Mouse (Mus musculus) heart, adult 18-20 months (tissue): ENCODE data around the gene Oscar. TPM values are rescaled to one million over a fixed set of nuclear protein-coding genes. Genes with fewer than 3 reads are reported as not detected.

Source experiments
- DNase-seq, 2 experiments: peaks; one replicate each; pipeline ENCODE4 v3.0.0; 2021 to 2022; ENCODE audit warnings: mixed read lengths in 1 of 2
- long read RNA-seq, 2 experiments: library from polyadenylated mRNA; stranded (forward); transcript quantifications; one replicate each; pipeline ENCODE4 v2.0.0; 2021
- total RNA-seq, 2 experiments: library from RNA; stranded (reverse); gene quantifications; 2 replicates each; pipeline ENCODE4 v1.2.3; 2021

Gene Oscar
- not detected for total RNA-seq
- long read RNA-seq, experiment 1, result 0 reads
- long read RNA-seq, experiment 2, result 0 reads

DNA sequence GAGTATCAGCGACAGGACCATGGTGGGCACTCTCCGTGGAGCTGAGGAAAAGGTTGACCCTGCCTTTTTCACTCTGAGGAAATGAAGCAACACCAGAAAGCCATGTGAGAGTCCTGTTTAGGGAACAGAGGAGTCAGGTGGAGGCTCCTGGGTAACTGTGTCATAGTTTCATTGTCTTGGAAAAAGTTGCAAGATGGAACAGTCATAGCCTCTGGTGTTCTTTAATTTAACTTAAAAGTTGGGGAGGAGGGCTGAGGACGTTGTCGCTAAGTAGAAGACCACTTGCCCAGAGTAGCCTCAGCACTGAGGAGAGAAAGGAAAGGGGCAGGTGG, at the start of gene Oscar:
Gene Oscar (minus strand): TSS at position 101 of the 332 bp plus-strand sequence.
- DNase-seq, result no peak

DNA sequence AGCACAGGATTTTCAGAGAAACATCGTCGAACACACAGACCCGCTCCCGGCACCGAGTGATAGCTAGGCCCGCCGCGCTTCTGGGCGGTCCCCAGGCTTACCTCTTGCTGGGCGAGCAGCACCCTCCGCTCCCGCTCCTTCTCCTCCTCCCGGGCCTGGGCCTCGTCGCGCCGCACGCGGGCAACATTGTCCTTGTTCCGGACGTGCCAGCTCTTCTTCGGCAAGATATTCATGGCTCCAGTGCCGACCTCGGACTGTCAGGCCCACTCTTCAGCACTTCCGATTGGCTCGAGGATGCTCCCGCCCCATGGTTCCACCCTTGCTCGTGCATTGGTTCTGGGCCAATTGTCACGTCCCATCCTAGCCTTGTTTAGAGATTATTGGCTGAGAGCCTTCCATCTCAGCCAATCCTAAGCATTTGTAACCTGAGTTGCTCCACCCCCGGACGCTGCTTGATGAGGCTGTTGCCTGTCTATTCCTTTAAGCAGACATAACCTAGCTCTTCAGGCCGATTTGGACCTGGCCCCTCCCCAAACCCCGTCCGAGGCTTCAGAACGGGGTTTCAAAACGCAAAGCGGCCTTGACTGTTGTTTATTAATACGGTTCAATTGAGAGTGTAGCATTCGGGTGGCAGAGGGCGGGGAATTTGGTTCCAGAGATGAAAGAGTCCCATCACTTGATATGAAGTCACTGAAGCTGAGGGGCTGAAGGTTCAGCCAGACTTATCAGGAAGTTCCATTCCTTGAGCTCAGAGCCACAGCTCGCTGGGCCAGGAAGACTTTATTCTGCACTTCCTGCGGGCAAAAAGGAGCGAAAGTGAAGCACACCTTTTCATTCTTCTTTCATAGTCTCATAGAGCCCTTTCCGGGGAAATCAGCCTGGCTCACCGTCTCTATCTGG, 49.5 kb upstream of the Oscar start, which contains the start of gene Leng1:
Gene Leng1 (minus strand): TSS at position 626 of the 900 bp plus-strand sequence.
- peak; percentile 98 to 99 for DNase-seq

DNA sequence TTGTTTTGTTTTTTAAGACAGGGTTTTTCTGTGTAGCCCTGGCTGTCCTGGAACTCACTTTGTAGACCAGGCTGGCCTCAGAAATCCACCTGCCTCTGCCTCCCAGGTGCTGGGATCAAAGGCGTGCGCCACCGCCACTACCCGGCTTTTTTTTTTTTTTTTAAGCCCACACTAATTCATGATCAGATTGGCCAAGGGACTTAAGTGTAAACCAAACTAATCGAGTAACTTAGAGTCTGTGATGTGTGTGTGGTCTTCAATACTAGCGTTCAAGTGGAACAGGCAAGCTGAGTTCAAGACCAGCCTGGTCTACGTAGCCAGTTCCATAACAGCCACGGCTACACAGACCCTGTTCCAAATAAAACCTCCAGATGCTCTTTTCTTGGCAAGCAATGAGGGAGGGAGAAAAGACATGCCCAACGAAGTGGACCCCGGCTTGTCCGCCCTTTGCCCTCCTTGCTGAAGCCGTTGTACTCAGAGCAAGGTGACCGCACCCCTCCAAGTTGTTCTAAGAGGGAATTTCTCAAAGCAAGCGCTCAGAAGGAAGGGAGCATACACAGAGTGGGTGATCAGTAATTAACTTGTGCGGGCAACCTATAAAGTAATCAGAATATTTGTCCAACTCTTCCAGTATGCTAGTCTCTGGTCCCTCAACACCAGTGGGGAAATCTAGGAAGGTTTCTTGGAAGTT, 48.7 kb upstream of the Oscar start:
- no peak for DNase-seq

DNA sequence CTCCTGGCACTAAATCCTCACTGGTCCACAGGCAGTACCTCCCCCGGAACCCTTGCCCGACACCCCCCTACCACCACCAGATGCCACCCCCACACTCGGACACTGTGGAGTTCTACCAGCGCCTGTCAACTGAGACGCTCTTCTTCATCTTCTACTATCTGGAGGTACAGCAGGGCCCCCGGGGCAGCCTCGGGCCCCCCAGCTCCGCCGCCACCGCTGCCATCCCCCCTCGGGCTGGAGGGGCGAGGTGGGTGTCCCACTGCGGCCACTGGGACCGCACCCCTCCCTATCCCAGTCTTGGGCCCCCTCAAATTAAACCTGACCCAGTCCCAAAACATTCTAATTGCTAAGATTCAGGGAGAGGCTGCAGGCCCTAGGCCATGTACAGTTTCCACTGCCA, 42.6 kb upstream of the Oscar start:
- no peak for DNase-seq

DNA sequence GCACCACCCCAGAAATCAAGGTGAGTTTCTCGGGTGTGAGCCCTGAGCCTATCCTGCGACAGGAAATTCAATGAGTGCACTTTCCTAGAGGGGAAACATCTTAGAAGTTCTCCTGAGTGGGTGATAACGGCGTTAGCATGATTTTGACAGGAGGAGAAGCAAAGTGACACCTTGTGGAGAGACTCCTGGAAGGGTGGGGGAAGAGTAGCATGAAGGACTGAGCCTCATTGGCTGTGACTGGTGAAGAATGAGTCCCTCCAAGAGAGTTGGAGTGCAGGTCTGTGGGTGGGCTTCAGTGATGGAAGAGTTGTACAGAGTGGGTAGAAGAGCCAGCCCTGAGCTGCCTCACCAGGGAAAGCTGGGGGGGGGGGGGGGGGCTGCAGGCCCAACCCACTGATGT, 41.0 kb upstream of the Oscar start:
- DNase-seq, result no peak

DNA sequence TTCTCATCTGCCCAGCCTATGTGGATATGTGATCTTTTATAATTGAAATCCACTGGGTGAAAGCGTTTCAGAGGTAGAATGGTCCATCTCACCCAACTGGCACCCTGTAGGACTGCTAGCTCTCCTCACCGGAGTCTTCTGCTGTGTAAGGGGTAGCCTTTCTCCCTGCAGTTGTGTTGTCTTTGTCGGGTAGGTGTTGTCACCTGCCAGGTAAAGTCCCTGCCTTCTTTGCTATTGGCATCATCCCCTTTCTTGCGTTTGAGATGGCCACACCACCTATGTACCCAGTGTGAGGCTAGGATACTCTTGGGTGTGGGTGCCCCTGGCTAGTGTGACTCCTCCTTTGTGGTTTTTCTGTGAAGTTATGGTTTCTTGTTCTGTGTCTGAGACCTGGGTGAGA, 30.7 kb upstream of the Oscar start:
- no peak for DNase-seq

DNA sequence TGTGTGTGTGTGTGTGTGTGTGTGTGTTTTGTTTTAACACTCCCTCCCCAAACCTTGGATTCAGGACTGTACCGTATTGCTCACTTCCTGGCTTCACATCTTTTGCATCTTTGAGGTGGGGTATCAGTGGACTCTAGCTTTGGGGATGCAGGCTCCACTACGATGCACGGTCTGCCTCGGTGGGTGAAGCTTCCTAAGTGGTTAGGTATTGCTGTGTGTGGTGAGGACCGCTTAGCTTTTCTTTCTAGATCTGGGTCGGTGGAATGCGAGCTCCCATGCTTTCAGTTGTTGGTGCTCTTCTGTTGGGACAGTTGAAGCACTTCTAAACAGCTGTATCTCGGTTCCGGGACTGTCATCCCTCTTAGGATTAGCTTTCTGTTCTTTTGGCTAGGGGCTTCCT, 30.2 kb upstream of the Oscar start:
- DNase-seq, result no peak

- peak in 1 of 2 experiments; percentile 45 for DNase-seq
Observed at GRCm38 (mm10) chr7:3645488-3646025, 29.6 kb upstream of the Oscar start.

- peak; percentile 98 to 100 for DNase-seq
Observed at GRCm38 (mm10) chr7:3644672-3645487, 28.9 kb upstream of the Oscar start, which contains the start of gene Cnot3. TSS of gene Cnot3 (plus strand) at chr7:3645268.

GRCm38 (mm10) chr7:3644348-3644671, 28.4 kb upstream of the Oscar start:
- no peak for DNase-seq

- no peak for DNase-seq
Observed at GRCm38 (mm10) chr7:3643843-3644242, 27.9 kb upstream of the Oscar start.

GRCm38 (mm10) chr7:3643412-3643811, 27.5 kb upstream of the Oscar start:
- no peak for DNase-seq

GRCm38 (mm10) chr7:3630478-3630815, 14.5 kb upstream of the Oscar start:
- no peak for DNase-seq

DNA sequence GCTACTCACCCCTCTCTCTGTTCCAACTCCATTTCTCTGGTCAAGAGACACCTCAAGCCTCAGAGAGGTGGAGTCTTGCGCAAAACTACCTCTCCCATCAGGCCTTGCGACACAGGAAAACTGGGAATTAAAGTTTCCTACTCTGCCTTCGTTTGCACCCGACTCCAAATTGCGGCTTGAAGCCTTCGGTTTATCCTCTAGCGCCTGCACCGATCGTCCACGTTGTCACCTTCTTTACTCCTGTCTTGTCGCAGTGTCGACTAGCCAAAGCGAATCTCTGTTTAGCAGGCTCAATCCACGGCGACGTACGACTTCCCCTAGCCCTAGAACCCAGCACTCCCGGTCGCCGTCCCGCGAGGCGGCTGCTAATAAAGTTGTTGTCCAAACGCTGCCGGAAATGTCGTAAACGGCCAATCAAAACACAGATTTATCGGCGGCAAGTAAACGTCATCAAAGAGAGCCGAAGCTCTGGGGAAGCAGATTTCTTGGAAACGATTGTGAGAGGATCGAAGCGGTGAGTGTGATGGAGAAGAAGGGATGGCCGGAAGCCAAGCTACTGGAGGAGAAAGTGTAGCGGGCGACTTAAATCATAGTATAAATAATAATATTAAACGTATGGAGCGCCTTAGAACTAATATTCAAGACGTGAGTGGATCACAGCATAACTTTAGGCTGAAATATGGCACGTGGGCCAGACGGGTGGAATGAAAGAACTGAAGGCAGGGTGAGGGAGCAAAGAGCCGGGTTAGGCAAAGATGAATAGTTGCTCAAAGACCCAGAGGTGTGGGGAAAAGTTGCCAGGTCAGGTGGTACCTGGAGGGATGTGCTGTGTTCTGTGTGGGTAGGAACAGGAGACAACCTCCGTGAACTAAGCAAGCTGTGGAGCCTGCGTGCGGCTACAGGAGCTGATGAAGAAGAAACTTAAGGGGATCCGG, 13.9 kb upstream of the Oscar start, which contains the start of the genes Tfpt and Prpf31:
Gene Tfpt (minus strand): TSS at position 387 of the 935 bp plus-strand sequence.
Gene Prpf31 (plus strand): TSS at position 443 of the 935 bp plus-strand sequence.
- DNase-seq, result peak; percentile 95 to 98

DNA sequence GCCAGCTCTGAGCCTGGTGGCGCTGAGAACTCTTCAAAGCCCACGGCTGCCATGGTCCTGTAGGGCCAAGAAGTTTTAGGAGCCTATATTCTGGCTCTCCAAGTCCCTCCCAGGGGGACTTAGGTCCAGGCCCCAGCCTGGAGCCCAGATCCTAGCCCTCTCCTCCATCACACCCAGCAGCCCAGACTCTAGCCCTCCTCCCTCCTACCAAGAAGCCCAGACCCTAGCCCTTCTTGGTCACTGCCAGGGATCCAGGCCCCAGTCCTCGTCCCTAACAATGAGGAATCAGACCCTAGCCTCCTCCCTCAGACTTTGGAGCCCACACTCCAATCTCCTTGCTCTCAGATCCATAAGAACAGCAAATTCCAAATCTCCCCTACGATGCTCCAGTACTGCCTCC, 13.1 kb upstream of the Oscar start:
- DNase-seq, result no peak

DNA sequence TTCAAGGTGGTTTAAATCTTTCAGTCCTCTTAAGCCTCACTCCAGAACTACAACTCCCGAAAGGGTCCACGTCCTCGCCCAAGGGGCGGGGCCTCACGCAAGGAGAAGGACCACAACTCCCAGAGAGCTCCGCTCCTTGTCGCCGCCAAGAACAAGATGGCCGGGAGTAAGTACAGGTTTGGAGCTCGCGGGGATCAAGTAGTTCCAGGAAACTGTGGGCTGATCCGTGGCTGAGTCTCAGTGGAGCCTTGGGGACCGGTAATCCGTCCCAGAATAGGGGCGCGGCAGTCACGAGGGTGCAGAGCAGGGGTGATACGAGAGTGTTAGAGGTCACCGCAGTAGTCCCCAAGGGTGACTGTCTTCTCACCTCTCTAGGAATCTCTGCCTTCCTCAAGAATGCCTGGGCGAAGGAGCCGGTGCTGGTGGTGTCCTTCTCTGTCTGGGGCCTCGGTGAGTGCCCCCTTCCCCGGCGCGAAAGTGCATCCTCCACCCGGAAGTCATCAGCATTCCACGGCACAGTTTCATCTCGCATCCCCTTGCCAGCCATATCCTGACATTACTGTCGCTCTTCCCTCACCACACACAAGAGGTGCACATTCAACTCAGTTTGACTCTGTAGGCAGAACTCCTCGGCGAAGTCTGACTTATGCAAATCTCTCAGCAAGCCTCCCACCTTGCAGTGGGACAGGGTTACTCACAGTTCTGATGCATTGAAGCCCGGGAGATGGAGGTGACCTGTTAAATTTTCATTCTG, 1.5 kb upstream of the Oscar start, which contains the start of gene Ndufa3:
Gene Ndufa3 (plus strand): TSS at position 132 of the 754 bp plus-strand sequence.
- DNase-seq, result peak; percentile 91 to 93

- no peak for DNase-seq
Observed at GRCm38 (mm10) chr7:3616389-3617241, 658 bp upstream of the Oscar start.

GRCm38 (mm10) chr7:3614021-3614420, 1.9 kb downstream of the Oscar start:
- no peak for DNase-seq

GRCm38 (mm10) chr7:3611006-3611405, 5.0 kb downstream of the Oscar start:
- DNase-seq, result no peak
